Mouse (Mus musculus) kidney, embryonic 14.5 days (tissue): ENCODE measurements at regions not wholly inside any gene's neighbourhood (a gene's known extent, or its start where the extent isn't known, plus 50 kb on each side); places are given as distances from the start of the nearest gene placed in this dataset.

Experiments
- ATAC-seq: fragments of 200-750 bp; cut with Nextera tagmentation; 2 replicates; pipeline ENCODE4 v1.8.0; 2017; ENCODE audit warnings: moderate number of reproducible peaks, mild to moderate bottlenecking, moderate TSS enrichment, moderate library complexity; ENCODE audit not compliant: low FRiP score, low TSS enrichment
- H3K27ac ChIP-seq: fragments of 300-500 bp; sonication (generic); 2 replicates; pipeline ENCODE4 v1.5.1; 2014; ENCODE audit warnings: low read depth, mild to moderate bottlenecking, low read length, moderate library complexity, mixed read lengths
- H3K27me3 ChIP-seq: fragments of 300-500 bp; sonication (generic); 2 replicates; pipeline ENCODE4 v1.6.1; 2014; ENCODE audit warnings: mild to moderate bottlenecking, low read length; ENCODE audit not compliant: control insufficient read depth, insufficient read depth
- H3K36me3 ChIP-seq: fragments of 300-500 bp; sonication (generic); 2 replicates; pipeline ENCODE4 v1.6.1; 2014; ENCODE audit warnings: low read length, mixed read lengths; ENCODE audit not compliant: control insufficient read depth, insufficient read depth
- H3K4me1 ChIP-seq: fragments of 300-500 bp; sonication (generic); 2 replicates; pipeline ENCODE4 v1.6.1; 2014; ENCODE audit warnings: low read length, mixed read lengths; ENCODE audit not compliant: control insufficient read depth, insufficient read depth
- H3K4me2 ChIP-seq: fragments of 300-500 bp; sonication (generic); replicated peaks from 2 replicates; pipeline ENCODE4 v1.6.1; 2014; ENCODE audit warnings: low read depth, mild to moderate bottlenecking, low read length
- H3K4me3 ChIP-seq: fragments of 300-500 bp; sonication (generic); 2 replicates; pipeline ENCODE4 v1.5.1; 2014; ENCODE audit warnings: mild to moderate bottlenecking, low read length
- H3K9ac ChIP-seq: fragments of 300-500 bp; sonication (generic); 2 replicates; pipeline ENCODE4 v1.6.1; 2014; ENCODE audit warnings: low read depth, mild to moderate bottlenecking, low read length, moderate library complexity
- H3K9me3 ChIP-seq: fragments of 300-500 bp; sonication (generic); 2 replicates; pipeline ENCODE4 v1.6.1; 2016; ENCODE audit warnings: low read length; ENCODE audit not compliant: control insufficient read depth
- WGBS: fragments of 180-500 bp; shearing (Covaris S2); extraction: QIAGEN DNeasy Blood & Tissue Kit; methylation state at CpG from one replicate; pipeline ENCODE4 v1.1.7; 2014; 5-methylcytosine and 5-hydroxymethylcytosine counted together

DNA sequence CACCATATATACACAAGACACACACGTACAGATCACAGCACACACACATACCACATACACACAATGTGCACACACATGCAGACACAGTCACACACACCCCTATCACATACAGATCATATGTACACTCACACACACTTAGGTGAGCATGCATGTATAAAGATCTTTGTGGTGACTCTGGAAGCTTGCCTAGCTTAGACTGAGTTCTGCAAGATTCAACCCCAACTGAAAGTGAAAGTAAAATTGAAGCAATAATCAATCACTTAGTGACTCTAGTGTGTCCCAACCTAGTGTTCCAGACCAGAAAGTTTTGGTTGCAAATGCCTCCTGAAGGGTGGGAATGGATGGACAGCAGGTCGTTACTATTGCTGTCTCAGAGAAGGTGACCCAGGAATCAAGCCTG is 262.8 kb downstream of the Bcl11a start:
- Histone ChIP-seq H3K36me3 (no peaks in the 10 kb centered on the region), H3K9me3 (no peaks in the 10 kb centered on the region), H3K27me3 (no peaks in the 10 kb centered on the region), H3K4me3 (no peak overlapping the region), H3K9ac (no peak overlapping the region), H3K4me2 (no peak overlapping the region), H3K4me1 (no peaks in the 10 kb centered on the region), H3K27ac (no peak overlapping the region)
- ATAC-seq = no peak
- WGBS = 80% methylated on average over 2 of the region's 2 CpGs

GRCm38 (mm10) chr11:24341650-24342049 is 263.8 kb downstream of the Bcl11a start:
- WGBS = 54% methylated on average over 3 of the region's 3 CpGs
- no peak for ATAC-seq
- Histone ChIP-seq H3K9ac (no peak overlapping the region), H3K4me1 (no peaks in the 10 kb centered on the region), H3K4me3 (no peak overlapping the region), H3K4me2 (no peak overlapping the region), H3K27me3 (no peaks in the 10 kb centered on the region), H3K9me3 (no peaks in the 10 kb centered on the region), H3K27ac (no peak overlapping the region), H3K36me3 (no peaks in the 10 kb centered on the region)

DNA sequence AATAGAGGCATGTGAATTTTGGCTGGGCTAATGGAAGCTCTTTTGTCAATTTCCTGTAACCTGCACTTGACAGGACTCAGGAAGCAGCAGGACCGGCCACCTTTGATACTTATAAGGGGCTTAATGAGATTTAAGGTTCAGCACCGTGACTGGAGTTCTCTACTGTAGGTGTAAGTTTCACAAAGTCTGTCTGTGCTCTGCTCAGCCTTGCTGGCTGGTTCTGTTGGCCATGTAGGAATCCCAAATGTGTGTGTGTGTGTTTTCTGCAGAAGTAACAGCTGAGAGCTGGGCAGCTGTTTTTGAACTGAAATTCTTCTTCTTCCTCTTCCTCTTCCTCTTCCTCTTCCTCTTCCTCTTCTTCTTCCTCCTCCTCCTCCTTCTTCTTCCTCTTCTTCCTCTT is 264.3 kb downstream of the Bcl11a start:
- Histone ChIP-seq H3K27ac (no peak overlapping the region), H3K4me1 (no peaks in the 10 kb centered on the region), H3K9ac (no peak overlapping the region), H3K4me3 (no peak overlapping the region), H3K9me3 (no peaks in the 10 kb centered on the region), H3K4me2 (no peak overlapping the region), H3K27me3 (no peaks in the 10 kb centered on the region), H3K36me3 (no peaks in the 10 kb centered on the region)
- 24% methylated on average over 2 of the region's 2 CpGs for WGBS
- ATAC-seq = no peak

DNA sequence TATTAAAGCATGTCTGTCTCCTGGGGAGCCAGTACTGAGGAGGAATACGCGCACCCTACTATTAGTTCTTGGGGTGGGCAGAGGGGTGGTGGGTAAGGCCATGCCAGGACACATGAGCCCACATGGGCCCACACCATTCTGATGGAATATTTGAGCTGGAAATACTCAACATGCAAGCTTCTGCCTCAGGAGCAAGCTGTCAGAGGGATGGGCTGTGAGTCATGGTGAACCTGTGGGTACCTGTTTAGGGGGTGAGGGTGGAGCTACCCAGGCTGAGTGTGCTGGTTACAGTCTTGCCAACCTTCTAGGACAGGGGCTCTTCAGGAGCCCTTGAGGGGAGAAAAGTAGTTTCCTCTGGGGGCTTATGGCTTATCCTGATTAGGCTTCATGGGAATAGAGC is 264.9 kb downstream of the Bcl11a start:
- Histone ChIP-seq H3K27ac (no peak overlapping the region), H3K4me2 (no peak overlapping the region), H3K4me3 (no peak overlapping the region), H3K27me3 (no peaks in the 10 kb centered on the region), H3K9ac (no peak overlapping the region), H3K9me3 (no peaks in the 10 kb centered on the region), H3K36me3 (no peaks in the 10 kb centered on the region), H3K4me1 (no peaks in the 10 kb centered on the region)
- ATAC-seq = no peak
- 95% methylated on average over 2 of the region's 2 CpGs for WGBS

- Histone ChIP-seq H3K9me3 (no peaks in the 10 kb centered on the region), H3K36me3 (no peaks in the 10 kb centered on the region), H3K4me3 (no peak overlapping the region), H3K27me3 (no peaks in the 10 kb centered on the region), H3K4me1 (no peaks in the 10 kb centered on the region), H3K9ac (no peak overlapping the region), H3K4me2 (no peak overlapping the region), H3K27ac (no peak overlapping the region)
- WGBS = 31% methylated on average over 12 of the region's 12 CpGs
- ATAC-seq = no peak
These were observed 269.4 kb downstream of the Bcl11a start for GRCm38 (mm10) chr11:24347225-24347624.

DNA sequence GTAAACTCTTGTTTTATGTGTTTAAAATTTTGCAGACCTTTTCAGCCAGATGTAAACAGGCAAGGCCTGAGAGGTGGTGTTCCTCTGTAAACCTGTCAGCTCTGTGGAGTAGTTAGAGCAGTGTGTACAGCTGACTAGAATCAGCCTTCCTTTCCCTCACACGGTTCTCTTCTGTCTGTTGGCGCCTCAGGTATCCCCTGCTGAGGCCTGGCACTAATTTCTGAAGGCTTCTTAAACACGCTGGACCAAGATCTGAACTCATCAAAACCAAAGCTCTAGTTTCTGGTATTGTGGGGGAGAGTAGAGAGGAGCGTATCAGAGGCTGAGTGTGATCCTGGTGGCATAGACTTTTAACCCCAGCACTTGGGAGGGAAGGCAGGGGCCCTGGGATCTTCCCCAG is 270.9 kb downstream of the Bcl11a start:
- ATAC-seq = no peak
- Histone ChIP-seq H3K4me2 (no peak overlapping the region), H3K9me3 (no peaks in the 10 kb centered on the region), H3K9ac (no peak overlapping the region), H3K27ac (no peak overlapping the region), H3K4me1 (no peaks in the 10 kb centered on the region), H3K27me3 (no peaks in the 10 kb centered on the region), H3K4me3 (no peak overlapping the region), H3K36me3 (no peaks in the 10 kb centered on the region)
- 57% methylated on average over 4 of the region's 4 CpGs for WGBS

DNA sequence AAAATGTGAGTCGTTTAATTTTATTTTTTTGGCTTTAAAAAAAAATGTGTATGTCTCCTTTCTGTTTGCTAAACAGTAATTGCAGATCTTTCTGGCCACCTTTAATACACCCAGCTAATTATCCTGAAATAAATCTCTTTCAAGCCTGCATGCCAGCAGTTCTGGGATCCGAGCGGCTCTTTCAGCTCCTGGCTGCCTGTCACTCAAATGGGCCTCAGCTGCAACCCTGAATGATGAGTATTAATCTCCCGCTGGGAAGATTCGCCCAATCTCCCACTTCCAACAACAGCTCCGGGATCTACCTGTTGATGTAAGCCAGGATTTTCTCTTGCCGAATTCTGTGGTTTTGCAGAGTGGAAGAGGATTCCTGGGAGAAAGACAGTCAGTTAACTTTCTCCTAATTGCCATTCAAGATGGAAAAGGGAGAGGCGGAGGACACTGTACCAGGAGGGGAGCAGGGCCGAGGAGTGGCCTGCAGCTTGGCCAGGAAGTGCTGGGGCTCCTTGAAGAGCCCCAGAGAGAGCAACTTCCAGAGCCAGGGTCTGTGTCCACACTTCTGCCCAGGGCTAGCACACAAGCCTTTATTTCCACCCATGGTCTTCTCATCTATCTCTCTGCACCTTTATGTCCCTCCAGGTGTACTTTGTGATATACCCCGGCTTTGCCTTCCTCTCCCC is 272.2 kb downstream of the Bcl11a start:
- Histone ChIP-seq H3K27ac (no peak overlapping the region), H3K4me1 (no peaks in the 10 kb centered on the region), H3K27me3 (no peaks in the 10 kb centered on the region), H3K36me3 (no peaks in the 10 kb centered on the region), H3K9me3 (no peaks in the 10 kb centered on the region), H3K4me3 (no peak overlapping the region), H3K9ac (no peak overlapping the region), H3K4me2 (no peak overlapping the region)
- no peak for ATAC-seq
- WGBS = 38% methylated on average over 10 of the region's 10 CpGs

DNA sequence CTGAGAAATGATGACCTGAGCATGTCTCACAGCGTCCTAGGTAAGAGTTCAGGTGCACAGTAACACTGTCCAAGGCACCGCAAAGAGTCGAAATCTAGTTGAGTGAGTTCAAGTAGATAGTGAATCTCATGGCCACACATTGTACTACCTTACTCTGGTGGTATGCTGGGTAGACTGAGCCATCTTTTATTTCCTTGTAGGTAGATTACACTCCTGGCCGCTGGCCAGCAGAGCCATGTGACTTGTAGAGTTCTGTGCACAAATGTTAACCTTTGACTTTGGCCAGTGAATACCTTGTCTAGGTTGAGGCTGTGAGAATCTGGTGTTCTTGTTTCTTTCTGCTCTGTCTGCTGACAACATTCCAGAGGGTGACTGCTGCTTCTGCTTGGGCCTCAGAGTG is 273.0 kb downstream of the Bcl11a start:
- Histone ChIP-seq H3K36me3 (no peaks in the 10 kb centered on the region), H3K9me3 (no peaks in the 10 kb centered on the region), H3K9ac (no peak overlapping the region), H3K4me2 (no peak overlapping the region), H3K27me3 (no peaks in the 10 kb centered on the region), H3K4me1 (no peaks in the 10 kb centered on the region), H3K27ac (no peak overlapping the region), H3K4me3 (no peak overlapping the region)
- WGBS = 90% methylated on average over 4 of the region's 4 CpGs
- ATAC-seq = no peak

- H3K9ac ChIP-seq = no peak overlapping the region
- no peaks in the 10 kb centered on the region for H3K4me1 ChIP-seq
- H3K27me3 ChIP-seq = no peaks in the 10 kb centered on the region
- H3K4me2 ChIP-seq = no peak overlapping the region
- WGBS = 82% methylated on average over 3 of the region's 3 CpGs
- H3K36me3 ChIP-seq = no peaks in the 10 kb centered on the region
- H3K9me3 ChIP-seq = no peaks in the 10 kb centered on the region
- ATAC-seq = no peak
- no peak overlapping the region for H3K27ac ChIP-seq
- H3K4me3 ChIP-seq = no peak overlapping the region
These were observed 274.2 kb downstream of the Bcl11a start for GRCm38 (mm10) chr11:24352071-24352470.
